Mouse (Mus musculus): ENCODE measurements around the gene Hnrnpr.

Hnrnpr gene

DNA sequence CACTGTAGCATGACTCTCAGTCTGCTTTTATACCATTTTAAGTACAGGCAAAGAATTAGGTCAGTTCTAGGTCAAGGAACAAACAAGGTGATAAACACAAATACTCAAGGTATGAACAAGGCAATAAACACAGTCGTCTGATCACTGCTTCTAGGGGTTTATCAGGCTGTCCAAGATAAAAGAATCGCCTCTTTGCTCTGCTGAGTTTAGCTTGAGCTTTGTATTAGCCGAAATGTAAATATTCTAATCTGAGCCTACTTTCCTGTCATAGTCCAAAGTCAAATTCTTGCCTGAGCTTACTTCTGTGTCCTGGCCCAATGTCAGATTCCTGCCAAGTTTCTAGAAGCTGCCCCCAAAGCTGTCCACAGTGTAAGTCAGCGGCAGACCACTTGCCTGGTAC is 8.3 kb upstream of the Hnrnpr start:
- in situ Hi-C loops (cut with MboI; ENCODE audit: unreplicated experiment in 2 of 2), result no loop called here

DNA sequence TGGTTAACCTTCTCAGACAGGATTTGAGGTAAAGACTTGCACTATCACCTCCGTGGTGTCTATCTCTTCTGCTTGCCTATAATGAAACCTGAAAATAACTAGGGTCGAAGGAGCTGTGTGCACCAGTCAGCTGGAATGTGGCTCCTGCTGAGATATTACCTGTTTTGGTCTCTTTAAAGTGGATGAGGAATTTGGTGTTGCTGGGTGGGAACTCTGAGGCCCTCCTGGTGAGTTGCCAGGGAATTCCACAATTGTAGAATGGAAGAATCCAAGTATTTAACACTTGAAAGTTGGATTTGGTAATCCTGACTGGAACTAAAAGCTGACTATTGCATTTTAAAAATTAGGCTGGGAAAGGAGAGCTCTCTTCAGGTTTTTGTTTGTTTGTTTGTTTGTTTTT is 6.6 kb upstream of the Hnrnpr start:
- in situ Hi-C loops (cut with MboI; ENCODE audit: unreplicated experiment in 2 of 2), result no loop called here

DNA sequence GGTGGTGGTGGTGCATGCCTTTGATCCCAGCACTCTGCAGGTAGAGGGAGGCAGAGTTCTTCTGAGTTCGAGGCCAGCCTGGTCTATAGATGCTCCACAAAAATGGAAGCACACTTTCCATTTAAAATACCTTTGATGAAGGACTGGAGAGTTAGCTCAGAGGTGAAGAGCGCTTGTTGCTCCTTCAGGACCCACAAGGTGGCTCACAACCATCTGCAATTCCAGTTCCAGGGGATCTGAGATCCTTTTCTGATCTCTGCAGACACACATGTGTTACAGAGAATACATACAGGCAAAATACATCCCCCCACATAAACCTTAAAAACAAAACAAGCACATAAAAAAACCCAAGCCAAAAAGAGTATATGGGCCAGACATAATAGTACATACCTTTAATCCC is 2.4 kb upstream of the Hnrnpr start:
- in situ Hi-C loops (cut with MboI; ENCODE audit: unreplicated experiment in 2 of 2), result no loop called here

DNA sequence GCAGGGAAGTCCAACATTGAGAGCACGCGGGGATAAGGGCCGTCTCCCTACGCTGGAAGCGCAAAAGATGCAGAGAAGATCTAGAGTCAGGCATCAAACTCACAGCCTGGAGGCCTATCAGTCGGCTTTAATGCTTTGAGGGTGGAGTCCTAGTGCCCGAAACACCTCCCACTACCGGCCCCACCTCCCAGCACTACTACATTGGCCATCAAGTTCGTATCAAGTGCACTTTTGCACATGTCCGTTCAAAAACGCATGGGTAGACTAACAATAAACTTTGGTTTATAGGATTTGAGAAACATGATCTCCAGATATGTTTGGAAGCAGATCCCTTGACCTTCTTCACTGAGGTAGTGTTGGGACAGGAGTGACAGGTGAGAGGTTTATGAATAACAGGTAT is 962 bp upstream of the Hnrnpr start:
- in situ Hi-C loops (cut with MboI; ENCODE audit: unreplicated experiment in 2 of 2), result loop anchor here in 1 of 2 experiments (5.0 kb wide), 1 partner anchor 47 kb away; no protein-coding TSS in a partner anchor

- in situ Hi-C loops (cut with MboI; ENCODE audit: unreplicated experiment in 2 of 2), result loop anchor here in 1 of 2 experiments (5.0 kb wide), 1 partner anchor 49 kb away; no protein-coding TSS in a partner anchor
Observed at GRCm38 (mm10) chr4:136311042-136311999, 579 bp downstream of the Hnrnpr start.

GRCm38 (mm10) chr4:136312616-136313015 is 1.9 kb downstream of the Hnrnpr start:
- in situ Hi-C loops (cut with MboI; ENCODE audit: unreplicated experiment in 2 of 2), result loop anchor here in 1 of 2 experiments (5.0 kb wide), 1 partner anchor 50 kb away; no protein-coding TSS in a partner anchor

GRCm38 (mm10) chr4:136317667-136318066 is 6.9 kb downstream of the Hnrnpr start:
- in situ Hi-C loops (cut with MboI; ENCODE audit: unreplicated experiment in 2 of 2), result no loop called here

GRCm38 (mm10) chr4:136320016-136320415 is 9.3 kb downstream of the Hnrnpr start:
- in situ Hi-C loops (cut with MboI; ENCODE audit: unreplicated experiment in 2 of 2), result loop anchor here in 1 of 2 experiments (5.0 kb wide), 1 partner anchor 58 kb away; no protein-coding TSS in a partner anchor

DNA sequence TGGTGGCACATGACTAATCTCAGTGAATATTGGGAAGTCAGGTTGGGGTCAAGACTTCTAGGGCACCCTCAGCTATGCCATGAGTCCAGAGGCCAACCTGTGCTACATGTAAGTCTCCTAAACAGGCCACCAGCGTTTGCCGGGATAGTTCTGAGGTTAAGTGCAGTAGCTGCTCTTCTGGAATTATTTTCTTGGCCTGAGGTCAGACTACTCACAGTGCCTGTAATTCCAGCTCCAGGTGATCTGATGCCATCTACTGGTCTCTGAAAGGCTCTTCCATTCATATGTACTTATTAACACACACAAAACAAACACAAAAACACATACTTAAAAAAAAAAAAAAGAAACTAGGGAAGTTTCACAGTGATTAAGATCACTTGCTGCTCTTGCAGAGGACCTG is 13.5 kb downstream of the Hnrnpr start:
- in situ Hi-C loops (cut with MboI; ENCODE audit: unreplicated experiment in 2 of 2), result loop anchor here in 1 of 2 experiments (5.0 kb wide), 1 partner anchor 62 kb away; no protein-coding TSS in a partner anchor

DNA sequence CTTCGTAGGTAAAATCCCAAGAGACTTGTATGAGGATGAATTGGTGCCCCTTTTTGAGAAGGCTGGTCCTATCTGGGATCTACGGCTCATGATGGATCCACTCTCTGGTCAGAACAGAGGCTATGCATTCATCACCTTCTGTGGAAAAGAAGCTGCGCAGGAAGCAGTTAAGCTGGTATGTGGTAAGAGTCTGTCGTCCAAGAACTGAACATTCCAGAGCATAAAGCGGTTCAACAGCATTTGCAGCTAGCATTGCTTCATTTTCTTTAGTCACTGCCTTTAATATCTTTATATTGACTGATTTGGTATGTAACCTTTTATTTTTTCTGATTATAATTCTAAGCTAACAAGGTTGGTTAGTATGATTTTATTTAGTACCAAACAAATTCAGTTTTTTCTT is 16.5 kb downstream of the Hnrnpr start:
- in situ Hi-C loops (cut with MboI; ENCODE audit: unreplicated experiment in 2 of 2), result no loop called here

GRCm38 (mm10) chr4:136328115-136328514 is 17.4 kb downstream of the Hnrnpr start:
- in situ Hi-C loops (cut with MboI; ENCODE audit: unreplicated experiment in 2 of 2), result no loop called here

DNA sequence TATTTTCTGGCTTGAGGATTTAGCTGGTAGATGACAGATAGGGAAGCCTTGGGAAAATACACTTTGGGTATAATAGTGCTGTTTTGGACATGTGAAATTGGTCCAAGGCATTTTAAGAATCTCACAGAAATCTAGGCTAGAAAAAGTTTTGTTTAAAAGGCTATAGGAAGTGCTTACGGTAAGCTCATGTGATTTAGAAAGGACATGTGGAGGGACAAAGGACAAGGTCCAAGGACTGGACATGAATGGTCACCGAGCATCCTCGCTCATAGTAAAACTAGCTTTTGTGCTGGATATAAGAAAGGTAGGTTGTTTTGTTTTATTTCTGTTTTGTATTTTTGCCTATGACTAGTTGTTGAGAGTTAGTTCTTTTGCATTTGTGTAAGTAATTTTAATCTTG is 21.0 kb downstream of the Hnrnpr start:
- in situ Hi-C loops (cut with MboI; ENCODE audit: unreplicated experiment in 2 of 2), result no loop called here

DNA sequence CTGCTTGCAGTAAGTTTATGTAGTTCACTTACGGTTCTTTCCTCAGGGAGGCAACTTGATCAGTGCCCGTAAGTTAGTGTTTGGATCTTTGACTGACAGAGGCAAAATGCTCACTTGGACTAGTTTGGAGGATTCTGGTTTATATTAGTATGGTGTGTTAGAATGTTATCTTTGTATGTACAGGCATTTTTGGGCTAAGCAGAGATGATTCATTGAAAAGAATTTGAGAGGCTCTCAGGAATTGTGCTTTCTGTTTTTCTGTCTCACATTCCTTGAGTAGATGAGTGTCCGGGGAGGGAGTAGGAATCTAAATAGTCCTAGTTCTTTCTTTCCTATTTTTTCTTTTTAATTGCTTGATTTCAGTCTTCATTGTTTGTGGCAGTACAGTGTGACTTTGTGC is 22.4 kb downstream of the Hnrnpr start:
- in situ Hi-C loops (cut with MboI; ENCODE audit: unreplicated experiment in 2 of 2), result no loop called here

- in situ Hi-C loops (cut with MboI; ENCODE audit: unreplicated experiment in 2 of 2), result no loop called here
Observed at GRCm38 (mm10) chr4:136335065-136335464, 24.3 kb downstream of the Hnrnpr start.

DNA sequence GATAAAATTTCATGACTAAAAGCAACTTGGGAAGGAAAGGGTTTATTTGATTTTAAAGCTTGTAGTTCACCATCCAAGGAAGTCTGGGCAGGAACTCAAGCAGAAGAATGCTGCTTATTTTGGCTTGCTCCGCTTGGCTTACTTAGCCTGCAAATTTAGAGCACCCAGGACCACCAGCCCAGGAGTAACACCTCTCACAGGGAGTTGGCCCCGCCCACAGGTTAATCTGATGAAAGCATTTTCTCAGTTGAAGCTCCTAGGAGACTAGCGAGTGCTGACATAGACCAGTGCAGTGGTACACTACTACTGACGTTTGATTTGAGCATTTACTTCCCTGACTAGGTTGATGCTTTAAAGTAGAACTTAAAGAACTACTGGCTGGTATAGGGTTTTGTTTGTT is 26.4 kb downstream of the Hnrnpr start:
- in situ Hi-C loops (cut with MboI; ENCODE audit: unreplicated experiment in 2 of 2), result no loop called here

DNA sequence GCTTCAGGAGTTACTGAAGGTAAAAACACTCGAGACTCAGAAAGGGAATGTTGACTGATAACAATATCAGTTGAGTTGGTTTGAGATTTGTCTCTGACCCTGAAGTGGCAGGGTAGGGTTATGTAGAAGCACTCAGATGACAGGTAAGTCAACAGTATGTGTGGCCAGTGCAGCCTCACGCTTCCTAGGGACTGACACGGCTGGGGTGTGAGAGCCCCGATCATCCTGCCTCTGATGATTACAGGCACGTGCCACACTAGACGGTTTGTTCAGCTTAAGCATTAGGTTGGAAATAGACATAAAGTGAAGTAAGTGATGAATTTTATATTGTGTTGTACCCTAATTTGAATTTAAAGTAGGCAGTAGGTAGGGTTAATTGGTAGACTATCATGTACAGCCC is 38.9 kb downstream of the Hnrnpr start:
- in situ Hi-C loops (cut with MboI; ENCODE audit: unreplicated experiment in 2 of 2), result no loop called here

DNA sequence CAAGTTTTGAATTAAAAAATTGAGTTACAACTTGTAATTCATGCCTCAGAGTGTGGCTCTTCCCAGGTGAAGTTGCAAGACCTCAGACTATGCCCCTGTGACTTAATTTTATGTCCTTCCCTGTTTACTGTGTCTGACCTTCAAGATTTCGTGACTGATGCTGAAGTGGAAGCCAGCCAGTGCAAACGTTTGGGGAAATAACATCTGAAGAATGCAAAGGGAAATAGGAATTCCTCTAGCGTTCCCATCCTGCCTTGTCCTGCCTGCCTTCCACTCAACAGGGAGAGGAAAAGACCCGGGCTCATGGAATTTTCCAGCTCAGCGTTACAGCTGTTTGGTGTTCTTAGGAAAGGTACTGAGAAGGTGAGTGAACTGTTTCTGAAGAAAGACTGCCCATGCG is 46.3 kb downstream of the Hnrnpr start:
- in situ Hi-C loops (cut with MboI; ENCODE audit: unreplicated experiment in 2 of 2), result no loop called here

DNA sequence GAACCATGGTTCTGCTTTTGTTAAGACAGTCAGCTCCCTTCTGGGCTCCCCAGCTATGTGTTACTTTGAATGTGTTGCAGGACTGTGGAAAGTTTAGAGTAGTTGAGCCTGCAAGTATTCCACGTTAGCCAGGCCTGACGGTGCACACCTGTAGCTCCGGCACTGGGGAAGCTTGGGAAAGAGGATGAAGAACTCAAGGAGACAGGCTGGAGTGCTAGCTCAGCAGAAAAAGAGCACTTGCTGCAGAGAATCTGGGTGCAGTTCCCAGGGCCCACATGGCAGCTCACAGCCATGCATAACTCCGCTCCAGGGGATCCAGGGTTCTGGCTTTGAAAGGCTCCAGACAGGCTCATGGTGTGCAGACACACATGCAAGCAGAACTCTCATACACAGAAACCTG is 46.7 kb downstream of the Hnrnpr start:
- in situ Hi-C loops (cut with MboI; ENCODE audit: unreplicated experiment in 2 of 2), result no loop called here

- in situ Hi-C loops (cut with MboI; ENCODE audit: unreplicated experiment in 2 of 2), result loop anchor here in 1 of 2 experiments (5.0 kb wide), 1 partner anchor 254 kb away; the partner anchor contains the start of gene Lactbl1
Observed at GRCm38 (mm10) chr4:136367856-136368255, 57.1 kb downstream of the Hnrnpr start.

DNA sequence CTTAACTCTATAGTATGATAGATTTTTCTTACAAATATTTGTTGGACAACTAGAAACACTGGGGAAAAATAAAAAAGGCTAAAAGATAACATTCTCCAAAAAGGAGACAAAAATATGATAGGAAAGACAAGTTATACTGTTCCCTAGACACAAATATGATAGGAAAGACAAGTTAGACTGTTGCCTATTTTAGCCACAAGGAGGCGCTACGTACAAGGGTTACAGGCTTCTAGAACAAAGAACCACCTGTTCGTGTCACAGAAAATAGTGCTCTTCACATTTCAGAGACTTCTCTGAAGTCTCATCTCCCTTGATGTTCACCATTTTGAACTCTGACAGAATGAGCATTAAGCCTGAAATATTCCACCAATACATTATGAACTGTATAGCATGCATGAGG is 59.0 kb downstream of the Hnrnpr start:
- in situ Hi-C loops (cut with MboI; ENCODE audit: unreplicated experiment in 2 of 2), result loop anchor here (5.0 to 10.0 kb wide), 2 partner anchors 253 to 705 kb away; partner anchors contain the start of gene Lactbl1 (in 2 of the 2)

DNA sequence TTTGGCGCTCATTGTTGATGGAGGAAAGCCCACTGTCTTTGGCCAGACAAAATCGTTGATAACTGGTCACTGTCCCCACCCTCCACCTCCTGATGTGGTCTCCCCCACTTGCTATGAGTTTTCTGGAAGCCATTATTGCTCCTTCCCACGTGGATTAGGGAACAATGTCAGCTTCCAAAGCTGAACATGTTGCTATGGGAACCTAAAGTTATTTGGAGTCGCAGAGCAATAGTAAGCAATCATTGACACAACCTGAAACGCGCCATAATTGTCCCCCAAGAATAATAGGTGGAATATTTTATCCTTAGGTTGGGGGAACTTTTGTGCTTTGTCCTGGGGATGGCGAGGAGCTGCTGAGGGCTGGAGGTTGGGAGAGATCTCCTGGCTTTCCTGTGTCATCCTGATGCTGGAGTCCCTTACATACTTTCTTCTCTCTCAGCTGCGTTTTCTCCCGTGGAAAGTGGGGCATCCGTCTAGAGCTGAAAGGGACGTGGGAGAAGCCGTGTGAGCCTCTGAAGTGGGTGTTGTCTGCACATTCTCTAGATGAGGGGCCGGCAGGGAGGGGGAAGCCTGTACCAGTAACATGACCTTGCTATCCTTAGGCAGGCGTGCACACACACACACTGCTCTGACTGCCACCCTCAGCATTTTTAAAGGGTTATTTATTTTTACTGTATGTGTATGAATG is 62.9 kb downstream of the Hnrnpr start:
- in situ Hi-C loops (cut with MboI; ENCODE audit: unreplicated experiment in 2 of 2), result loop anchor here (5.0 to 10.0 kb wide), 2 partner anchors 249 to 701 kb away; partner anchors contain the start of gene Lactbl1 (in 1 of the 2)
